Mouse (Mus musculus): ENCODE data around the gene Nrxn3. TPM values are rescaled to one million over a fixed set of nuclear protein-coding genes. Genes with fewer than 3 reads are reported as not detected.

Nrxn3 gene
- polyA plus RNA-seq, 1 experiment from 2014 or later, result 5.0 TPM

DNA sequence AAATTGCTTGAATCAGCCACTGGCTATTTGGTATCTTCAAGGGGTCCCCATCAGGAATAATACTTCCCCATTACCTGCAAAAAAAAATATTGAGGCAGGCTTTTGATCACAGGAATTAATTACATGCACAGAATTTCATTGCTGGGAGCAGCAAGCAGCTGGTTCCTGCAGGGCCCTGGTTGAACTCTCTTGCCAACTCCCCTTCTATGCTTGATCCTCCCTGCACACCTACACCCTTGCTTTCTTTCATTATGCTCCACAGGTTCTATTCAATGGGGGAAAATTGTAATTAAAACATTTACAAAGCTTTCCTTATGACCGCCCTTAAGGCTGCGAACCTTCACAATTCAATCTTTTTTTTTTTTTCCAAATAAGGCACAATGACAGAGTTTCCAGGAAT is 891.0 kb downstream of the Nrxn3 start:
- WGBS, result 81% methylated on average over 2 of the region's 2 CpGs

DNA sequence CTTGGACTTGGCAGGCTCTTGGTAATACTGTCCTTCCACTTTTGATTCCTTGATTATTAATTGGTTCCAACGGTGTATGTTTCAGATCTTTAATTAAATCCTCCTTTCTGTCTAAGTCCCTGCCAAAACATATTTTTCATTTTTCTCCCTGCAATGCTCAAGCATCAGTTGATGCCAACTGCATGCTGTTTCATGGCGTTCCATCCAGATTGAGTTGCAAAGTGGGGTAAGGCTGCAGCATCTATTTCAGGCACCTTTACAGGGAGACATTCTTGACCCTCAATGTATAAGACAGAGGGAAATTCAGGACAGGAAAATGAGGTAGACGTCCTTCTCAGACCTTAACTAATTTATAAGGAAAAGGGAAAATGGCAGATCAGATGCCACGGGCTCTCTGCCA is 903.1 kb downstream of the Nrxn3 start:
- H3K27me3 ChIP-seq (replicated peaks; ENCODE audit: control insufficient read depth, insufficient read depth, low read length), result no peaks in the 10 kb centered on the region
- H3K4me1 ChIP-seq (replicated peaks; ENCODE audit: control insufficient read depth, insufficient read depth, low read length), result peaks cover 5% of the 10 kb centered on the region; the same call in 1 of the 2 replicates
- DNase-seq (ENCODE audit: low spot score), result no peak
- WGBS, result 78% methylated on average over 4 of the region's 4 CpGs
- ATAC-seq (replicated peaks; ENCODE audit: low FRiP score, low TSS enrichment, low read depth), result no peak
- H3K36me3 ChIP-seq (ENCODE audit: control insufficient read depth, insufficient read depth, low read length), result no peaks in the 10 kb centered on the region
- no peak overlapping the region for H3K4me2 ChIP-seq (ENCODE audit: low read length)
- no peaks in the 10 kb centered on the region for H3K9me3 ChIP-seq (ENCODE audit: control insufficient read depth, low read length)
- H3K4me3 ChIP-seq (ENCODE audit: low read depth, low read length), result no peak overlapping the region
- no peak overlapping the region for H3K27ac ChIP-seq (ENCODE audit: low read depth)
- no peak overlapping the region for H3K9ac ChIP-seq (ENCODE audit: low read length)

More for the DNA sequence above, 891.0 kb downstream of the Nrxn3 start:
- no peak for ATAC-seq (replicated peaks; ENCODE audit: low FRiP score, low TSS enrichment, low read depth)
- Histone ChIP-seq H3K4me2 (ENCODE audit: low read length) (no peak overlapping the region), H3K9ac (ENCODE audit: low read length) (no peak overlapping the region), H3K9me3 (ENCODE audit: control insufficient read depth, low read length) (no peaks in the 10 kb centered on the region), H3K27me3 (replicated peaks; ENCODE audit: control insufficient read depth, insufficient read depth, low read length) (no peaks in the 10 kb centered on the region), H3K27ac (ENCODE audit: low read depth) (no peak overlapping the region), H3K4me3 (ENCODE audit: low read depth, low read length) (no peak overlapping the region), H3K4me1 (replicated peaks; ENCODE audit: control insufficient read depth, insufficient read depth, low read length) (no peaks in the 10 kb centered on the region), H3K36me3 (ENCODE audit: control insufficient read depth, insufficient read depth, low read length) (no peaks in the 10 kb centered on the region)
- DNase-seq (ENCODE audit: low spot score), result no peak

DNA sequence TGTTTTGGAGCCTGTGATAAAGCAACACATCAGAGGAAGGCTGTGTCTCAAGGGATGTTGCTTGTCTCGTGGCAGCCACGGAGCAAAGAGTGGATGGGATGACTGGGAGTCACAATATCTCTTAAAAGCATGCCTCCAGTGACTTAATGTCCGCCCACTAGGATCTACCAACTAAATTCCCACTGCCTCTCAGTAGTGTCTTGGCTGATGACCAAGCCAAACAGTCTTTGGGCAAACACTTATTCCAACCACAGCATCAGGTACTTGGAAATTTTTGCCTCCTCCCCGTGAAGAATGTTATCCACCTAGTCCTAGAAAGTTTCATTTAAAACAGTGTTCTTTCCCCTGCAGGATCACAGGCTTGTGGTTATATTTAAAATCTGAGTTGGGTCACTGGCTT is 917.4 kb downstream of the Nrxn3 start:
- Histone ChIP-seq H3K27ac (ENCODE audit: low read depth) (no peak overlapping the region), H3K9me3 (ENCODE audit: control insufficient read depth, low read length) (no peaks in the 10 kb centered on the region), H3K36me3 (ENCODE audit: control insufficient read depth, insufficient read depth, low read length) (no peaks in the 10 kb centered on the region), H3K4me1 (replicated peaks; ENCODE audit: control insufficient read depth, insufficient read depth, low read length) (no peaks in the 10 kb centered on the region), H3K4me3 (ENCODE audit: low read depth, low read length) (no peak overlapping the region), H3K27me3 (replicated peaks; ENCODE audit: control insufficient read depth, insufficient read depth, low read length) (no peaks in the 10 kb centered on the region), H3K9ac (ENCODE audit: low read length) (no peak overlapping the region), H3K4me2 (ENCODE audit: low read length) (no peak overlapping the region)
- ATAC-seq (replicated peaks; ENCODE audit: low FRiP score, low TSS enrichment, low read depth), result no peak
- WGBS, result 87% methylated on average over 4 of the region's 4 CpGs
- no peak for DNase-seq (ENCODE audit: low spot score)

DNA sequence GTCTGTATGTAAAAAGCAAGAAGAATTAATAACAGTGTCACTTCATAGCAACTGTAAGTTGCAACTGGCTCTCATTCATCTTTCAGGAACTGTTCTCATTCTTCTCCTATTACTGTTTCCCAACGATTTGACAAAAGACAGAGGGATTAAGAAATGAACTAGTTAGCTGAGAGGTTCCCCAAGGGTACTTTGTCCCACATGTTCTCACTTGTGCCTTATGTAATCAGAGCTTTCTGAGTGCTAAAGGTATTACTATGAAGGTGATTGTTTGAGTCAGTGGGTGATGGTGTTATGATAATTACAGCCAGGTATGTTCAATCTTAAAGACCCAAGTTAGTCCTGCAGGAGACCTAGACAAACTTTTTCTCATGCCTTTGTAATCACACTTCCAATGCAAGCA is 918.8 kb downstream of the Nrxn3 start:
- DNase-seq (ENCODE audit: low spot score) (no peak), ATAC-seq (replicated peaks; ENCODE audit: low FRiP score, low TSS enrichment, low read depth) (no peak)
- H3K9ac ChIP-seq (ENCODE audit: low read length), result no peak overlapping the region
- WGBS, result 13% methylated on average over 1 of the region's 1 CpGs
- H3K27ac ChIP-seq (ENCODE audit: low read depth), result no peak overlapping the region
- H3K27me3 ChIP-seq (replicated peaks; ENCODE audit: control insufficient read depth, insufficient read depth, low read length), result no peaks in the 10 kb centered on the region
- H3K4me3 ChIP-seq (ENCODE audit: low read depth, low read length), result no peak overlapping the region
- H3K36me3 ChIP-seq (ENCODE audit: control insufficient read depth, insufficient read depth, low read length), result no peaks in the 10 kb centered on the region
- no peaks in the 10 kb centered on the region for H3K9me3 ChIP-seq (ENCODE audit: control insufficient read depth, low read length)
- H3K4me1 ChIP-seq (replicated peaks; ENCODE audit: control insufficient read depth, insufficient read depth, low read length), result no peaks in the 10 kb centered on the region
- H3K4me2 ChIP-seq (ENCODE audit: low read length), result no peak overlapping the region

DNA sequence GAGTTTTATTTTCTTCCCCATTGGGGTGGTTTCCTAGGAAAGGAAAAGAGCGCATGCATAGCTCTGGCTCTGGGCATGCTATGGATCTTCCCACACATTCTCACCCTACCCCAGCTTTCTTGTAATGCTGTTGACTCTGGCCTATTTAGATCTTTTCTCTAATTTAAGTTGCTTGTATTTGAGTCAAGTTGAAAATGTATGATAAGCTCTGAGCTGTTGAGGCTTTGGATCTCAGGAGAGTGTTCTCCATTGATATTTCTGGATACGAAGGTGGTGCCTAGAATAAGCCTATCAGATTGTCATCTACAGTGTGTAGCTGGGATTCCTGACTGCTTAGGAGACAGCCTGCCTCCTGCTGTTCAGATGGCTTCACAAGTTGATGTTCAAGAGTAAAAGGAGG is 930.5 kb downstream of the Nrxn3 start:
- 92% methylated on average over 2 of the region's 2 CpGs for WGBS
- H3K4me1 ChIP-seq (replicated peaks; ENCODE audit: control insufficient read depth, insufficient read depth, low read length), result no peaks in the 10 kb centered on the region
- ATAC-seq (replicated peaks; ENCODE audit: low FRiP score, low TSS enrichment, low read depth) (no peak), DNase-seq (ENCODE audit: low spot score) (no peak)
- no peak overlapping the region for H3K4me2 ChIP-seq (ENCODE audit: low read length)
- H3K4me3 ChIP-seq (ENCODE audit: low read depth, low read length), result no peak overlapping the region
- H3K27ac ChIP-seq (ENCODE audit: low read depth), result no peak overlapping the region
- no peaks in the 10 kb centered on the region for H3K36me3 ChIP-seq (ENCODE audit: control insufficient read depth, insufficient read depth, low read length)
- H3K9ac ChIP-seq (ENCODE audit: low read length), result no peak overlapping the region
- H3K27me3 ChIP-seq (replicated peaks; ENCODE audit: control insufficient read depth, insufficient read depth, low read length), result no peaks in the 10 kb centered on the region
- H3K9me3 ChIP-seq (ENCODE audit: control insufficient read depth, low read length), result no peaks in the 10 kb centered on the region

DNA sequence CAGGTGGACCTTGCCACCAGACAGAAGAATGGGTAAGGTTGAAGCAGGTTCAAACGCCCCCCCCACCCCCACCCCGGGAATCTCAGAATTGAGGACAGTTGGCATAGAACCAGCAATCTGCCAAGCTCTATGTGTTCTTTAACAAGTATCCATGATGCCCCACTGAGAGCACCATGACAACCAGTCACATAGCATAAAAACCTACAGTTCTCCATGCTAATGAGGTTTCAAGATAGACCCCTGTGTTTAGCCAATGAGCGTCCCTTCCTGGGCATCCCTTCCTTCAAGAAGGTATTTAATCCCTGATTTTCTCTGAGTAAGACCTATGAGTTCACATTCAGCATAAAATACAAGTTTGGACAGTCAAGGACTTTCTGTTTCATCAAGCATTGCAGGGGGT is 938.5 kb downstream of the Nrxn3 start:
- DNase-seq (ENCODE audit: low spot score), result no peak
- WGBS, result 80% methylated on average over 3 of the region's 3 CpGs
- no peaks in the 10 kb centered on the region for H3K27me3 ChIP-seq (replicated peaks; ENCODE audit: control insufficient read depth, insufficient read depth, low read length)
- no peaks in the 10 kb centered on the region for H3K36me3 ChIP-seq (ENCODE audit: control insufficient read depth, insufficient read depth, low read length)
- no peak for ATAC-seq (replicated peaks; ENCODE audit: low FRiP score, low TSS enrichment, low read depth)
- no peak overlapping the region for H3K4me3 ChIP-seq (ENCODE audit: low read depth, low read length)
- no peaks in the 10 kb centered on the region for H3K9me3 ChIP-seq (ENCODE audit: control insufficient read depth, low read length)
- no peaks in the 10 kb centered on the region for H3K4me1 ChIP-seq (replicated peaks; ENCODE audit: control insufficient read depth, insufficient read depth, low read length)
- H3K4me2 ChIP-seq (ENCODE audit: low read length), result no peak overlapping the region
- no peak overlapping the region for H3K27ac ChIP-seq (ENCODE audit: low read depth)
- H3K9ac ChIP-seq (ENCODE audit: low read length), result no peak overlapping the region

DNA sequence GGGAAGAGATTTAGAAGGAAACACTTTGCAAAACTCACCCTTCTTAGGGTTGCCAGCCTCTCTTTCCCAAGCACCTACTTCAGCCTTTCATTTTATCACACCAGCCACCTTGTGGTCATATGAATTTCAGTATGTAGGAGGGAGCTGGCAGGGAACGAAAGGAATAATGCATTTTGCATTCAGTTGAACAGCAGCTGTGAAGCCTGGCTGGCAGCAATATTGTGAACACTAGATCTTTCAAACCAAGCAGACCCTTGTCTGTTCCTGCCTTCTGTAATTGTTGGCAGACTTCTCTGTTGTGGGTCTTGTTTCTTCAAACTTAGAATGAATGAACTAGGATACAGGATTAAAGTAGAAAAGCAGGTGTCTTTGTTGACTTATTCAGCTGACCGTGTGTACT is 946.2 kb downstream of the Nrxn3 start:
- DNase-seq (ENCODE audit: low spot score), result no peak
- Histone ChIP-seq H3K27me3 (replicated peaks; ENCODE audit: control insufficient read depth, insufficient read depth, low read length) (no peaks in the 10 kb centered on the region), H3K4me2 (ENCODE audit: low read length) (no peak overlapping the region), H3K36me3 (ENCODE audit: control insufficient read depth, insufficient read depth, low read length) (no peaks in the 10 kb centered on the region), H3K9me3 (ENCODE audit: control insufficient read depth, low read length) (no peaks in the 10 kb centered on the region), H3K4me1 (replicated peaks; ENCODE audit: control insufficient read depth, insufficient read depth, low read length) (no peaks in the 10 kb centered on the region), H3K4me3 (ENCODE audit: low read depth, low read length) (no peak overlapping the region), H3K9ac (ENCODE audit: low read length) (no peak overlapping the region), H3K27ac (ENCODE audit: low read depth) (no peak overlapping the region)
- ATAC-seq (replicated peaks; ENCODE audit: low FRiP score, low TSS enrichment, low read depth), result no peak
- WGBS, result 71% methylated on average over 2 of the region's 2 CpGs

DNA sequence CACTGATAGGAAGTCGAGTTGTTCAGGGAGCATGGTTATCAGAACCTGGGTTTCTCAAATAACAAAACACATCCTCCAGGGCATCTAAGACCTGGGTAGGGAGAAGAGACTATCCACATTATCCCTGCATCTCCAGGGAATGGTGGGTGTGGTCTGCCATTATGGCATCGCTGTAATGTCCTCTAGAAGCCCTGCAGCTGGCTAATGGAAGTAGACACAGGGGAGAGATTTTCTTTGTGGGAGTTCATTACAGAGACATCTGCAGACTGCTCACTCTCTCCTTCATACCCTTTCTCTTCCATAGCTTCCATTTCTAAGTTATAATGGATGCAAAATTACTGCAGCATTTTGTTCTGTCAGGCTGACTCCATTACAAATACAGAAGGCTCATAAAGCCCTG is 950.1 kb downstream of the Nrxn3 start:
- WGBS, result 71% methylated on average over 2 of the region's 2 CpGs

DNA sequence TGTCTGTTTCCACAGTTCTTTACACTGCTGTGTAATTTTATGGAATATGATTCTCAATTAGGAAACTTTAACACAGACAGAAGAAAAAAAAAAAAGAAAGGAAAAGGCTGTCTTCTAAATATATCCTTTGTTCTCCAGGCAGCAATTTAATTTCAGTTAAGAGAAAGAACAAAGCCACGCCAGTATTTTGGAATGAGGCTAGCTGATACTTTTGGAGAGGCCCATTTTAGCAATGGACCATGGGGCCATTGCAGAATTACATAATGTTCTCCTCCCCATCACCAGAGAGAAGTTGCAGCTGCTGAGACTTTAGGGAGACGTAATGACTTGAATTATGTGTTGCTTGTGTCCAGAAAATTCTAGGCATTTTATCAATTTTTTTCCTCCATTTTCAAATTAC is 963.0 kb downstream of the Nrxn3 start:
- 53% methylated on average over 2 of the region's 2 CpGs for WGBS
- H3K27me3 ChIP-seq (replicated peaks; ENCODE audit: control insufficient read depth, insufficient read depth, low read length), result no peaks in the 10 kb centered on the region
- no peak overlapping the region for H3K9ac ChIP-seq (ENCODE audit: low read length)
- no peaks in the 10 kb centered on the region for H3K9me3 ChIP-seq (ENCODE audit: control insufficient read depth, low read length)
- no peak overlapping the region for H3K4me3 ChIP-seq (ENCODE audit: low read depth, low read length)
- ATAC-seq (replicated peaks; ENCODE audit: low FRiP score, low TSS enrichment, low read depth) (no peak), DNase-seq (ENCODE audit: low spot score) (no peak)
- no peak overlapping the region for H3K27ac ChIP-seq (ENCODE audit: low read depth)
- no peaks in the 10 kb centered on the region for H3K4me1 ChIP-seq (replicated peaks; ENCODE audit: control insufficient read depth, insufficient read depth, low read length)
- no peaks in the 10 kb centered on the region for H3K36me3 ChIP-seq (ENCODE audit: control insufficient read depth, insufficient read depth, low read length)
- H3K4me2 ChIP-seq (ENCODE audit: low read length), result no peak overlapping the region

More for the DNA sequence above, 950.1 kb downstream of the Nrxn3 start:
- H3K27me3 ChIP-seq (replicated peaks; ENCODE audit: control insufficient read depth, insufficient read depth, low read length), result no peaks in the 10 kb centered on the region
- H3K9ac ChIP-seq (ENCODE audit: low read length), result no peak overlapping the region
- H3K27ac ChIP-seq (ENCODE audit: low read depth), result no peak overlapping the region
- no peaks in the 10 kb centered on the region for H3K4me1 ChIP-seq (replicated peaks; ENCODE audit: control insufficient read depth, insufficient read depth, low read length)
- H3K36me3 ChIP-seq (ENCODE audit: control insufficient read depth, insufficient read depth, low read length), result no peaks in the 10 kb centered on the region
- H3K4me3 ChIP-seq (ENCODE audit: low read depth, low read length), result no peak overlapping the region
- ATAC-seq (replicated peaks; ENCODE audit: low FRiP score, low TSS enrichment, low read depth), result no peak
- no peaks in the 10 kb centered on the region for H3K9me3 ChIP-seq (ENCODE audit: control insufficient read depth, low read length)
- H3K4me2 ChIP-seq (ENCODE audit: low read length), result no peak overlapping the region
- DNase-seq (ENCODE audit: low spot score), result no peak
